Mouse (Mus musculus): Measurements from ENCODE around the gene Apod. TPM values are rescaled to one million over a fixed set of nuclear protein-coding genes. Genes with fewer than 3 reads are reported as not detected.
A peak's percentile ranks its signal among the peaks of the same experiment; 100 is the strongest.
"Not testable (repeated sequence)": the region's sequence is repeated elsewhere in the genome, so short reads cannot be mapped to it uniquely, and the experiment has no call there.

The Apod gene
- polyA plus RNA-seq, 1 experiment from 2014 or later, result 96.7 TPM

GRCm38 (mm10) chr16:31321501-31321900 lies 6.9 kb upstream of the Apod start:
- H3K4me3 ChIP-seq (replicated peaks), result no peak overlapping the region
- H3K4me1 ChIP-seq, result peaks cover 17% of the 10 kb centered on the region
- H3K9ac ChIP-seq, result no peak overlapping the region
- H3K36me3 ChIP-seq, result no peaks in the 10 kb centered on the region
- H3K27me3 ChIP-seq, result no peaks in the 10 kb centered on the region
- WGBS, result 73% methylated on average over 4 of the region's 4 CpGs
- no peak overlapping the region for H3K27ac ChIP-seq (replicated peaks)
- no peak for ATAC-seq (ENCODE audit: insufficient number of reproducible peaks, low FRiP score, low TSS enrichment, low read depth)
- H3K4me2 ChIP-seq (replicated peaks), result no peak overlapping the region
- H3K9me3 ChIP-seq (replicated peaks), result no peaks in the 10 kb centered on the region

GRCm38 (mm10) chr16:31320954-31321353 lies 6.3 kb upstream of the Apod start:
- Histone ChIP-seq H3K4me2 (replicated peaks) (no peak overlapping the region), H3K27me3 (no peaks in the 10 kb centered on the region), H3K9me3 (replicated peaks) (no peaks in the 10 kb centered on the region), H3K27ac (replicated peaks) (no peak overlapping the region), H3K9ac (no peak overlapping the region), H3K36me3 (no peaks in the 10 kb centered on the region), H3K4me3 (replicated peaks) (no peak overlapping the region), H3K4me1 (peaks cover 17% of the 10 kb centered on the region)
- WGBS, result 75% methylated on average over 7 of the region's 7 CpGs
- no peak for ATAC-seq (ENCODE audit: insufficient number of reproducible peaks, low FRiP score, low TSS enrichment, low read depth)

- not testable (repeated sequence) for H3K27me3 ChIP-seq; H3K9me3 ChIP-seq (replicated peaks); H3K9ac ChIP-seq; H3K4me2 ChIP-seq (replicated peaks); H3K4me3 ChIP-seq (replicated peaks); H3K36me3 ChIP-seq; ATAC-seq (ENCODE audit: insufficient number of reproducible peaks, low FRiP score, low TSS enrichment, low read depth)
- Histone ChIP-seq H3K4me1 (peaks cover 24% of the 10 kb centered on the region), H3K27ac (replicated peaks) (0 out of 2 replicates have a peak overlapping the region, but pooled peaks have one; percentile 44)
- WGBS, result 74% methylated on average over 3 of the region's 3 CpGs
These were observed 5.1 kb upstream of the Apod start for GRCm38 (mm10) chr16:31319723-31320122.

DNA sequence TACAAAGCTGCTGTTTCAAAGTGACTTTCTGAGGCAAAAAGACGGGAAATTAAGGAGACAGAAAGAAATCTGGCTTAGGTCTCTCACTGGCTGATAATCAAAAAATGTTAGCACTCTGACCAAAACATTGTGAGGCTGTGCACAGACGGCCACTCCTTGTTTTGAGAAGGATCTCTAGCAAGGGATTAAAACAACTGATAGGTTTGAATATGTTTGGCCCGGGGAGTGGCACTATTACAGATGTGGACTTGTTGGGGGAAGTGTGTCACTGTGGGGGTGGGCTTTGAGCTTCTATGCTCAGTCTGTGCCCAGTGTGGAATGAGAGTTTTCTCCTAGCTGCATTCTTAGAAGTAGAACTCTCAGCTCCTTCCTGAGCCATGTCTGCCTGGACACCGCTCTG lies 4.7 kb upstream of the Apod start:
- no peak for ATAC-seq (ENCODE audit: insufficient number of reproducible peaks, low FRiP score, low TSS enrichment, low read depth)
- Histone ChIP-seq H3K27me3 (no peaks in the 10 kb centered on the region), H3K27ac (replicated peaks) (0 out of 2 replicates have a peak overlapping the region, but pooled peaks have one; percentile 44), H3K4me1 (peaks cover 27% of the 10 kb centered on the region), H3K4me3 (replicated peaks) (no peak overlapping the region), H3K36me3 (no peaks in the 10 kb centered on the region), H3K4me2 (replicated peaks) (no peak overlapping the region), H3K9ac (no peak overlapping the region), H3K9me3 (replicated peaks) (no peaks in the 10 kb centered on the region)
- 47% methylated on average over 4 of the region's 4 CpGs for WGBS

DNA sequence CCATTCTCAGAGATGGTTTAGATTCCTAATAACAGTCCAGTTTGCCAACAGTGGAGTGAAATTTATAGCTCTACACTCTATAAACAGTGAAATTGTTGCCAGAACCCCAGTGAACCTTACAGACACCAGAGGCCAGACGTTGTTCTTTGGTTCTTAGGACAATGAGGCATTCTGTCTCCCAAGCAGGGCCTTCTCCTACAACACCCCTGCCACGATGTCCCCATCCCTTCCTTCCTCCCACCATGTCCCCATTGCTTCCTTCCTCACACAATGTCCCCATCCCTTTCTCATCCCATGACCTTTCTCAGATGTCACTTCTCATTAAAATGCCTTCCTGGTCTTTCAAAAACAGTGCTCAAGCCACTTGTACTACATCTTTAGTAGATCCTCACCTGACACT lies 3.8 kb upstream of the Apod start:
- 74% methylated on average over 2 of the region's 2 CpGs for WGBS
- no peak overlapping the region for H3K4me3 ChIP-seq (replicated peaks)
- no peaks in the 10 kb centered on the region for H3K27me3 ChIP-seq
- H3K4me2 ChIP-seq (replicated peaks), result no peak overlapping the region
- no peaks in the 10 kb centered on the region for H3K9me3 ChIP-seq (replicated peaks)
- no peak overlapping the region for H3K9ac ChIP-seq
- H3K36me3 ChIP-seq, result no peaks in the 10 kb centered on the region
- H3K4me1 ChIP-seq, result peaks cover 35% of the 10 kb centered on the region
- ATAC-seq (ENCODE audit: insufficient number of reproducible peaks, low FRiP score, low TSS enrichment, low read depth), result no peak
- 0 out of 2 replicates have a peak overlapping the region, but pooled peaks have one; percentile 2 for H3K27ac ChIP-seq (replicated peaks)

- 25% methylated on average over 12 of the region's 12 CpGs for WGBS
- peak overlapping the region; percentile 94 for H3K27ac ChIP-seq (replicated peaks)
- H3K4me1 ChIP-seq, result peaks cover 46% of the 10 kb centered on the region
- ATAC-seq (ENCODE audit: insufficient number of reproducible peaks, low FRiP score, low TSS enrichment, low read depth), result peak; percentile 19; the same call in 1 of the 2 replicates
- H3K27me3 ChIP-seq; H3K4me3 ChIP-seq (replicated peaks); H3K36me3 ChIP-seq; H3K9ac ChIP-seq; H3K9me3 ChIP-seq (replicated peaks): not testable (repeated sequence)
- 0 out of 2 replicates have a peak overlapping the region, but pooled peaks have one; percentile 6 for H3K4me2 ChIP-seq (replicated peaks)
These were observed 1.9 kb upstream of the Apod start for GRCm38 (mm10) chr16:31316246-31317143.

DNA sequence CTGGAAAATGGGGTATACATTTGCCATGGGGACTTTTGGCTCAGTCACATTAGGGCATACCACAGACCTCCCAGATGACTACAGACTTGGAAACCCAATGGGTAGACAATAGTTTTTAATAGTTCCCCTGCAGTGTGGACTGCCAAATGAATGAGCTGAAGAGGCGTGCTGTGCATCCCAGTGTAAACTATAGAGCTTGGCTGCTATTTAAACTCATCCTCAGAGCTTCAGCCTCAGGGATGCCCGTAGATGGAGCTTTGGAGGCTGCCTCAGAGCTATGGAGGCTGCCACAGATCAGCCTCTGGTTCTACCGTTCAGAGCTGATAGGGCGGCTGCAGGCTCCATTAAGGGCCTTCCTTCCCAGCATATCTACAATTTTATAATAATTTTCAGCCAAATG lies 686 bp upstream of the Apod start:
- no peak overlapping the region for H3K4me3 ChIP-seq (replicated peaks)
- no peaks in the 10 kb centered on the region for H3K36me3 ChIP-seq
- no peak overlapping the region for H3K4me2 ChIP-seq (replicated peaks)
- H3K27ac ChIP-seq (replicated peaks), result peak overlapping the region; percentile 94
- H3K9me3 ChIP-seq (replicated peaks), result no peaks in the 10 kb centered on the region
- peak; percentile 39 for ATAC-seq (ENCODE audit: insufficient number of reproducible peaks, low FRiP score, low TSS enrichment, low read depth)
- no peaks in the 10 kb centered on the region for H3K27me3 ChIP-seq
- 54% methylated on average over 4 of the region's 4 CpGs for WGBS
- peaks cover 46% of the 10 kb centered on the region for H3K4me1 ChIP-seq
- no peak overlapping the region for H3K9ac ChIP-seq

GRCm38 (mm10) chr16:31313611-31314010 lies 997 bp downstream of the Apod start:
- H3K4me1 ChIP-seq, result peaks cover 41% of the 10 kb centered on the region
- ATAC-seq (ENCODE audit: insufficient number of reproducible peaks, low FRiP score, low TSS enrichment, low read depth), result no peak
- H3K9ac ChIP-seq, result no peak overlapping the region
- H3K4me2 ChIP-seq (replicated peaks), result peak overlapping the region; percentile 35; the same call in 1 of the 2 replicates
- no peaks in the 10 kb centered on the region for H3K9me3 ChIP-seq (replicated peaks)
- no peaks in the 10 kb centered on the region for H3K27me3 ChIP-seq
- H3K36me3 ChIP-seq, result no peaks in the 10 kb centered on the region
- peak overlapping the region; percentile 19 for H3K4me3 ChIP-seq (replicated peaks)
- peak overlapping the region; percentile 94 for H3K27ac ChIP-seq (replicated peaks)
- WGBS, result 35% methylated on average over 2 of the region's 2 CpGs

DNA sequence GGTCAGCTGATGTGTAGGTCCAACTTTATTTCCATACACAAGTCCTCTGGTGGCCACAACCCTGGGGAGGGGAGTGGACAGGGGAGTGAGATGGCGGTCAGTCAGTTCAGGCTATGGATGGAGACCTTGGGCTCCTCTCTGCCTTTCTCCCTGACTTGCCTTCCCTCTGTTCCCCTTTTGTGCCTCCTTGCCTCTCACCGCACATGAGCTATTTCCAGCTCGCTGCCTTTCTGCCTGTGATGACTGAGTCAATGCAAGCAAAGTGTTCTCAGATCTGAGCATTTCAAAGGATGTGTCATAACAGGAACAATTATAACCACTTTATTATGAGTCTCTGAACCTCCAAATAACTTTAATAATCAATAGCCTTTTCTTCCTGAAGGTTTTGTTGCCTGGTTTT lies 2.3 kb downstream of the Apod start:
- H3K4me3 ChIP-seq (replicated peaks), result no peak overlapping the region
- H3K36me3 ChIP-seq, result no peaks in the 10 kb centered on the region
- H3K27me3 ChIP-seq, result no peaks in the 10 kb centered on the region
- no peak overlapping the region for H3K9ac ChIP-seq
- H3K4me2 ChIP-seq (replicated peaks), result no peak overlapping the region
- no peak for ATAC-seq (ENCODE audit: insufficient number of reproducible peaks, low FRiP score, low TSS enrichment, low read depth)
- 73% methylated on average over 3 of the region's 3 CpGs for WGBS
- no peak overlapping the region for H3K27ac ChIP-seq (replicated peaks)
- H3K9me3 ChIP-seq (replicated peaks), result no peaks in the 10 kb centered on the region
- H3K4me1 ChIP-seq, result peaks cover 41% of the 10 kb centered on the region

GRCm38 (mm10) chr16:31305199-31305919 lies 9.2 kb downstream of the Apod start:
- Histone ChIP-seq H3K4me2 (replicated peaks) (no peak overlapping the region), H3K9ac (no peak overlapping the region), H3K36me3 (no peaks in the 10 kb centered on the region), H3K4me1 (0 out of 2 replicates have a peak, but pooled peaks cover 3% of the 10 kb centered on the region), H3K27ac (replicated peaks) (no peak overlapping the region), H3K27me3 (no peaks in the 10 kb centered on the region), H3K4me3 (replicated peaks) (no peak overlapping the region), H3K9me3 (replicated peaks) (no peaks in the 10 kb centered on the region)
- no peak for ATAC-seq (ENCODE audit: insufficient number of reproducible peaks, low FRiP score, low TSS enrichment, low read depth)
- WGBS, result 70% methylated on average over 5 of the region's 5 CpGs

DNA sequence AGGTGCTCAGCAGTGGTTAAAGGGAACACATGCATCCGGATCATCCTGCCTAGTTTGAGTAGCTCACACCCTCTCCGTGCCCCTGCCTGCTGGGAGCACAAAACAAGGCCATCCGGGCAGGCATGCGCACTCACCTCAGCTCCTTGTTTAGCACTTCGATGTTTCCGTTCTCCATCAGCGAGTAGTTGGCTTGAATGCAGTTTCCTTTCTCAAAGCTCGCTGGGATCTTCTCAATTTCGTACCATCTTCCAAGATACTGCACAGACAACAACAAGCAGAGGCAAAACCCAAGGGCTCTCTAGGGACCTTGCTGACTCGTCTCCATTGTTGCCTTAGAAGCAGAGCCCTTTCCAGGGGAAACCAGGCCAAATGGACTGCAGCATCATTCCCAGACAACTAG lies 11.3 kb downstream of the Apod start:
- Histone ChIP-seq H3K36me3 (no peaks in the 10 kb centered on the region), H3K27ac (replicated peaks) (peak overlapping the region; percentile 51; the same call in 1 of the 2 replicates), H3K4me1 (peaks cover 12% of the 10 kb centered on the region), H3K9me3 (replicated peaks) (no peaks in the 10 kb centered on the region), H3K4me2 (replicated peaks) (no peak overlapping the region), H3K9ac (no peak overlapping the region), H3K27me3 (no peaks in the 10 kb centered on the region), H3K4me3 (replicated peaks) (no peak overlapping the region)
- WGBS, result 58% methylated on average over 10 of the region's 10 CpGs
- no peak for ATAC-seq (ENCODE audit: insufficient number of reproducible peaks, low FRiP score, low TSS enrichment, low read depth)
